In the genomic region with DNA sequence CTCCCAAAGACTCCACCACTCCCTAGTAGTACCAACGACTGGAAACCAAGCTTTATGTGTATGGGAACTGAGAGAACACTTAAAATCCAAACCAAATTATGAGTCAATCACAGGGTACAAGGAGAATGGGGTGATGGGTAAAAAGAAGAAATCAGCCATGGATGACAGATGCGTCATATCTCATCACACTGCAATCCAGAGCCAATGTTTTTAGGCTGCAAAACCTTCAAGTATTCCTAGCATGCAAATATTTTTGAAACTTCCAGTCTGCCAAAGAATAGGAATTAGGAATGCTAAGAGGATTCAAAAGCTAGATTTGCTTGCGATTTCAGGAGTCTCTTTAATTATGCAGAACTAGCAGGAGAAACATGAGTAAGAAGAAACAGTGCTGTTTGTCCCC, we compare ENCODE assay signal across 15 mouse cellular contexts.
"Had no signal": no experiment of that assay in that cellular context is flagged by ENCODE, and none has a peak within 500 bp of the region (broad histone marks: within the 10 kb centered on the region; RNA-seq: fewer than 3 reads in every experiment).

No protein-coding gene starts in this region.

- DNase-seq: gastrocnemius, postnatal 14 days; gastrocnemius, postnatal 36 days; heart, adult 18-20 months; heart, postnatal 14 days; heart, postnatal 4 days; kidney, adult 18-20 months; kidney, adult 8-10 months; kidney, postnatal 10 days; kidney, postnatal 25 days; kidney, postnatal 4 days; liver had no signal

- ATAC-seq: hindbrain, embryonic 16.5 days; inflammation-experienced regulatory T-cells, adult 6 months; intestine, embryonic 15.5 days; intestine, postnatal 0 days had no signal
